Comparison of ENCODE assay signal across 8 mouse cellular contexts in the genomic region with DNA sequence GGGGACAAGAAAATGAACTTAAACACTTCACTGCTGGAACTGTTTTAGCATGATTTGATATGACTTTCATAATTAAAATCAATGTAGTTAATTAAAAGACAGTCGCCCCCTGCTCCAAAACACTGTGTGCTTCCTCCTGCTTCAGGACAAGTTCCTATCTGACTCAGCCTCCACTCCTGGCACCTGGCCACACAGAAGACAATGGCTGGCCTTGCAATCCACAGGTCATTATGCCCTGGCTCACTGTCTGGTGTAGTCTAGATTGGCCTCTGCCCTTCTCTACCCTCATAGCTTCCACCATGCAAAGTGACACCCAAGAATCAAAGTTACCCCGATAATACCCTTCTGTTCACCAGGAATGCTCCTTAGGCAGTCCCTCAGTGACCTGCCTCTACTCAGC. TPM values are rescaled to one million over a fixed set of nuclear protein-coding genes. Genes with fewer than 3 reads are reported as not detected.
A peak's percentile ranks its signal among the peaks of the same experiment; 100 is the strongest.
DNase-seq lines count a peak whose midpoint lies in the region; ATAC-seq lines count a peak whose summit lies in the region.

No protein-coding gene starts in this region.

- no peak for ATAC-seq in erythroid progenitor cell, adult 5-6 weeks (replicated peaks; ENCODE audit: low FRiP score, poor library complexity, severe bottlenecking)

- peak; percentile 23 for DNase-seq in gastrocnemius, postnatal 25 days
- DNase-seq in gastrocnemius, adult 8-10 months (ENCODE audit: low spot score in 2 of 2), result no peak
- DNase-seq in right cerebral cortex, postnatal 14 days, result peak; percentile 11
- DNase-seq in right cerebral cortex, postnatal 10 days (ENCODE audit: low spot score in 2 of 2), result no peak
- DNase-seq in heart, postnatal 36 days, result peak; percentile 41 to 55
- no peak for DNase-seq in embryo, embryonic 10.5 days (ENCODE audit: low spot score)
- DNase-seq in frontal cortex, postnatal 14 days (ENCODE audit: low spot score in 2 of 2), result no peak

- intact Hi-C loops in heart, postnatal 36 days (cut with DNase I), result no loop called here

RNA-seq across cellular contexts. Expression of gene Kif16b, which starts 26.8 kb away (rescaled TPM):
- total RNA-seq in gastrocnemius, postnatal 25 days (2021), result 10 to 100 TPM; 24.1 to 32.0 TPM
- total RNA-seq in gastrocnemius, adult 8-10 months (2022), result 10 to 100 TPM; 34.5 to 50.7 (median 42.1) TPM
- 10 to 100 TPM; 32.7 to 33.5 TPM for total RNA-seq in heart, postnatal 36 days (2021)
- total RNA-seq in erythroid progenitor cell, adult 5-6 weeks (2015; ENCODE audit: low replicate concordance), result 2.2 and 15.5 TPM in 2 replicates
- 2.3 and 9.5 TPM in 2 replicates for total RNA-seq in erythroid progenitor cell, adult 5-6 weeks (2017; ENCODE audit: low replicate concordance)

Comparison
In these comparisons a context has a peak if more than half of its experiments do, and no peak if none do; other contexts are left out.
1. DNase-seq: peak in gastrocnemius, postnatal 25 days (single experiment), right cerebral cortex, postnatal 14 days (single experiment) and heart, postnatal 36 days (2 of 2); none in gastrocnemius, adult 8-10 months (0 of 2), right cerebral cortex, postnatal 10 days (0 of 2), embryo, embryonic 10.5 days (single experiment) and frontal cortex, postnatal 14 days (0 of 2).